Mouse (Mus musculus) ovary, adult 2 months (tissue): ENCODE data around the gene Setx. TPM values are rescaled to one million over a fixed set of nuclear protein-coding genes. Genes with fewer than 3 reads are reported as not detected.

Experiments
- polyA plus RNA-seq: library from polyadenylated mRNA; depleted of rRNA; stranded (reverse); fragments of >200 nt; gene quantifications from 2 replicates; pipeline ENCODE4 v1.2.3, GENCODE M21; 2012; rRNA removed

The Setx gene
- 8.3 and 8.5 TPM in 2 replicates for polyA plus RNA-seq

GRCm38 (mm10) chr2:29123907-29124569, at the start of gene Setx:
TSS of gene Setx (plus strand) at chr2:29124181.

Other genes with a start within 250 kb of the Setx start
- gene Barhl1, start 207.5 kb upstream of the Setx start, polyA plus RNA-seq = 0.96 and 1.3 TPM in 2 replicates
- 3.9 and 5.9 TPM in 2 replicates for gene Cfap77, start 69.1 kb upstream of the Setx start, polyA plus RNA-seq
- gene Ttf1, start 63.9 kb upstream of the Setx start, polyA plus RNA-seq = 7.1 and 8.2 TPM in 2 replicates
- 52.2 and 79.4 TPM in 2 replicates for gene Ntng2, start 128.8 kb downstream of the Setx start, polyA plus RNA-seq
- 56.4 and 66.0 TPM in 2 replicates for gene Med27, start 222.6 kb downstream of the Setx start, polyA plus RNA-seq